Mouse (Mus musculus) bone marrow macrophage, adult 2 months (primary cell): ENCODE measurements at regions not wholly inside any gene's neighbourhood (a gene's known extent, or its start where the extent isn't known, plus 50 kb on each side); places are given as distances from the start of the nearest gene placed in this dataset.

ENCODE experiments used
- CTCF ChIP-seq: IDR thresholded peaks from 2 replicates; pipeline ENCODE4 v1.5.1; 2012; ENCODE audit warnings: low read depth, mild to moderate bottlenecking, low read length, moderate library complexity
- POLR2A ChIP-seq: IDR thresholded peaks from 2 replicates; pipeline ENCODE4 v1.6.1; 2012; ENCODE audit warnings: mild to moderate bottlenecking, low read depth, low read length, borderline replicate concordance

GRCm38 (mm10) chr12:64829662-64830249, 88.0 kb upstream of the Gm527 start:
- no peak for TF ChIP-seq CTCF
- TF ChIP-seq POLR2A, result no peak
